Mouse (Mus musculus) kidney, adult 8-10 months (tissue): ENCODE results near the gene Hoxb1.

Experiments
- DNase-seq, 2 experiments: peaks; one replicate each; pipeline ENCODE4 v3.0.0; 2022

Hoxb1 gene

GRCm38 (mm10) chr11:96365441-96366091, at the start of gene Hoxb1:
Gene Hoxb1, plus strand, starts transcription at chr11:96365752.
- no peak for DNase-seq

GRCm38 (mm10) chr11:96316696-96317607, 48.6 kb upstream of the Hoxb1 start:
- no peak for DNase-seq

- no peak for DNase-seq
Measured at GRCm38 (mm10) chr11:96317608-96318367, 47.8 kb upstream of the Hoxb1 start, which contains the start of gene Hoxb4. Gene Hoxb4, plus strand, starts transcription at chr11:96318267.

- peak; percentile 91 for DNase-seq
Measured at GRCm38 (mm10) chr11:96318368-96319070, 47.0 kb upstream of the Hoxb1 start.

GRCm38 (mm10) chr11:96319071-96319902, 46.3 kb upstream of the Hoxb1 start:
- peak; percentile 58 to 73 for DNase-seq

- peak in 1 of 2 experiments; percentile 66 for DNase-seq
Measured at GRCm38 (mm10) chr11:96319910-96320309, 45.6 kb upstream of the Hoxb1 start.

- peak in 1 of 2 experiments; percentile 32 for DNase-seq
Measured at GRCm38 (mm10) chr11:96320688-96321087, 44.9 kb upstream of the Hoxb1 start.

- no peak for DNase-seq
Measured at GRCm38 (mm10) chr11:96321846-96322245, 43.7 kb upstream of the Hoxb1 start.

- no peak for DNase-seq
Measured at GRCm38 (mm10) chr11:96322738-96323137, 42.8 kb upstream of the Hoxb1 start.

GRCm38 (mm10) chr11:96323154-96323553, 42.4 kb upstream of the Hoxb1 start, which contains the start of gene Hoxb3:
Gene Hoxb3, plus strand, starts transcription at chr11:96323326.
- DNase-seq: no peak

- DNase-seq: no peak
Measured at GRCm38 (mm10) chr11:96324125-96324524, 41.4 kb upstream of the Hoxb1 start.

- DNase-seq: no peak
Measured at GRCm38 (mm10) chr11:96324965-96325364, 40.6 kb upstream of the Hoxb1 start.

- no peak for DNase-seq
Measured at GRCm38 (mm10) chr11:96325747-96326212, 39.8 kb upstream of the Hoxb1 start.

GRCm38 (mm10) chr11:96326705-96327104, 38.8 kb upstream of the Hoxb1 start:
- DNase-seq: no peak

- DNase-seq: no peak
Measured at GRCm38 (mm10) chr11:96327122-96327521, 38.4 kb upstream of the Hoxb1 start.

GRCm38 (mm10) chr11:96327750-96328149, 37.8 kb upstream of the Hoxb1 start:
- no peak for DNase-seq

- DNase-seq: no peak
Measured at GRCm38 (mm10) chr11:96328605-96329004, 36.9 kb upstream of the Hoxb1 start.

- DNase-seq: no peak
Measured at GRCm38 (mm10) chr11:96332105-96332504, 33.4 kb upstream of the Hoxb1 start.

GRCm38 (mm10) chr11:96332618-96333032, 32.9 kb upstream of the Hoxb1 start:
- DNase-seq: no peak

GRCm38 (mm10) chr11:96333241-96334001, 32.1 kb upstream of the Hoxb1 start:
- DNase-seq: no peak

GRCm38 (mm10) chr11:96334002-96334364, 31.6 kb upstream of the Hoxb1 start:
- no peak for DNase-seq
